Mouse (Mus musculus) myocyte (in vitro differentiated cells): ENCODE results near the gene Lamc3.

Experiments used
- CEBPB ChIP-seq: IDR thresholded peaks from 2 replicates; pipeline ENCODE4 v1.6.1; 2011; ENCODE audit warnings: mild to moderate bottlenecking, moderate library complexity; ENCODE audit not compliant: poor library complexity, insufficient read depth, severe bottlenecking
- E2F4 ChIP-seq: IDR thresholded peaks from one replicate; pipeline ENCODE4 v1.6.1; 2011; ENCODE audit warnings: mild to moderate bottlenecking, control low read depth, moderate library complexity; ENCODE audit not compliant: insufficient read depth
- MAX ChIP-seq: IDR thresholded peaks from one replicate; pipeline ENCODE4 v1.6.1; 2011; ENCODE audit warnings: low read depth, mild to moderate bottlenecking, control low read depth
- MYOD1 ChIP-seq, 3 experiments: IDR thresholded peaks; one replicate each; pipeline ENCODE4 v1.6.1; 2011; ENCODE audit warnings: control low read depth in 2 of 3, low read depth in 2 of 3, mild to moderate bottlenecking in 2 of 3, moderate library complexity in 1 of 3; ENCODE audit not compliant: insufficient read length in 2 of 3, control insufficient read depth in 1 of 3
- MYOG ChIP-seq, 3 experiments: IDR thresholded peaks; one replicate each; pipeline ENCODE4 v1.6.1; 2011; ENCODE audit warnings: control low read depth in 2 of 3, low read depth in 2 of 3, mild to moderate bottlenecking in 2 of 3; ENCODE audit not compliant: insufficient read length in 2 of 3, control insufficient read depth in 1 of 3, insufficient read depth in 1 of 3
- POLR2A ChIP-seq: IDR thresholded peaks from one replicate; pipeline ENCODE4 v1.6.1; 2011; ENCODE audit warnings: low read depth, mild to moderate bottlenecking, control low read depth, moderate library complexity; ENCODE audit not compliant: insufficient read length
- POLR2AphosphoS2 ChIP-seq: IDR thresholded peaks from one replicate; pipeline ENCODE4 v1.6.1; 2011; ENCODE audit warnings: low read depth, control low read depth; ENCODE audit not compliant: insufficient read length
- REST ChIP-seq: IDR thresholded peaks from one replicate; pipeline ENCODE4 v1.6.1; 2011; ENCODE audit warnings: mild to moderate bottlenecking, control low read depth, moderate library complexity; ENCODE audit not compliant: insufficient read depth, insufficient read length
- SRF ChIP-seq: IDR thresholded peaks from one replicate; pipeline ENCODE4 v1.6.1; 2011; ENCODE audit warnings: low read depth; ENCODE audit not compliant: control insufficient read depth, insufficient read length
- TCF12 ChIP-seq: IDR thresholded peaks from one replicate; pipeline ENCODE4 v1.6.1; 2011; ENCODE audit warnings: mild to moderate bottlenecking, control low read depth; ENCODE audit not compliant: poor library complexity, insufficient read depth, severe bottlenecking
- TCF3 ChIP-seq: IDR thresholded peaks from one replicate; pipeline ENCODE4 v1.6.1; 2011; ENCODE audit warnings: low read depth, control low read depth; ENCODE audit not compliant: insufficient read length
- USF1 ChIP-seq: IDR thresholded peaks from one replicate; pipeline ENCODE4 v1.6.1; 2011; ENCODE audit warnings: low read depth, mild to moderate bottlenecking, control low read depth, moderate library complexity

- TF ChIP-seq E2F4, result no peak
- TF ChIP-seq POLR2A, result no peak
- no peak for TF ChIP-seq REST
- TF ChIP-seq MAX, result no peak
- no peak for TF ChIP-seq MYOG (IDR thresholded peaks at IDR 0.05; ENCODE audit: control insufficient read depth in 1 of 3, insufficient read depth in 1 of 3, insufficient read length in 2 of 3, low read depth in 2 of 3)
- no peak for TF ChIP-seq POLR2AphosphoS2
- no peak for TF ChIP-seq SRF
- TF ChIP-seq USF1, result no peak
- TF ChIP-seq TCF12, result no peak
- no peak for TF ChIP-seq CEBPB
- no peak for TF ChIP-seq TCF3
- no peak for TF ChIP-seq MYOD1 (IDR thresholded peaks at IDR 0.05; ENCODE audit: control insufficient read depth in 1 of 3, insufficient read length in 2 of 3, low read depth in 2 of 3)
These were observed 58.5 kb downstream of the Lamc3 start for GRCm38 (mm10) chr2:31945580-31945979.
